Mouse (Mus musculus) left cerebral cortex, postnatal 14 days (tissue): ENCODE data around the gene Vstm4. TPM values are rescaled to one million over a fixed set of nuclear protein-coding genes. Genes with fewer than 3 reads are reported as not detected.

Experiments
- DNase-seq, 2 experiments: peaks; one replicate each; pipeline ENCODE4 v3.0.0; 2021 to 2022; ENCODE audit warnings: low spot score in 2 of 2, mixed read lengths in 1 of 2
- intact Hi-C: fragments of 180-260 bp; cut with DNase I; formaldehyde crosslinking; loops from one replicate; pipeline ENCODE4 v1.15.1; 2025
- long read RNA-seq, 2 experiments: library from polyadenylated mRNA; stranded (forward); transcript quantifications; one replicate each; pipeline ENCODE4 v2.0.0; 2021
- total RNA-seq, 2 experiments: library from RNA; stranded (reverse); gene quantifications; 2 replicates each; pipeline ENCODE4 v1.2.3; 2021

Gene Vstm4
- total RNA-seq, result 1 to 10 TPM; 4.3 to 5.2 TPM
- long read RNA-seq, experiment 1, transcript Vstm4-201 (8 exons, 2,745 nt), result major isoform, 9 of 9 reads
- long read RNA-seq, experiment 1, partial matches to known transcripts, result 0 of 9 reads
- long read RNA-seq, experiment 1, other reads (novel, unspliced or antisense), result 0 of 9 reads
- long read RNA-seq, experiment 2, transcript Vstm4-201 (8 exons, 2,745 nt), result major isoform, 14 of 14 reads
- long read RNA-seq, experiment 2, partial matches to known transcripts, result 0 of 14 reads
- long read RNA-seq, experiment 2, other reads (novel, unspliced or antisense), result 0 of 14 reads

DNA sequence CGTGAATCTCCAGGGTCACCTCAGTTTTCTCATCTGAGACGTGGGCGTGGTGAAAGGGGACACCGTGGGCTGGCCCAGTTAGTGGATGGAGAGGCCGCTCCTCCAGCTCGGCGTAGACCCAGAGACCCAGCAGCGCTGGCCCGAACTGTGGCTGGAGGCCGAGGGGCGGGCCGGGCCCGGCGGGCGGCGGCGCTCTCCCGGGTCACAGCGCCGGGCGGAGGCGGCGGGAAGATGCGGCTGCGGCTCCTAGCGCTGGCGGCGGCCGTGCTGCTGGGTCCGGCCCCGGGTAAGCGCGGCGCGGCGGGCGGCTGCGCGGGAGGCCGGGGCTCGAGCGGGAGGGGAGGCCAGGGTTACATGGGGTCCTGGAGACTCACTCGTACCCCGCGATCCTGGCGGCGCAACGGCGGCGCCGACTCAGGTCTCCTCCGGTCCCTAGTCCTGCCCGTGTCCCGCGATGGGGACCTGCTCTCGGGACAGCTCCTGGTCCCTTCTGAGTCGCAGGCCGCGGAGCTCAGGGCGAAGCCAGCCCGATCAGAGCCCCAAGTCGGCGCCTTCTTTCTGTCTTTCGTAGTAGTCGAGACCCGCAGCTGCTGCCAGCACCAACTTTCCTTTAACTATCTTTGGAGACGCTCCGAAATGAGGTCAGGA is at the start of gene Vstm4:
Gene Vstm4, plus strand, starts transcription at position 76 of the 648 bp plus-strand sequence.
- intact Hi-C loops, result no loop called here
- peak; percentile 15 to 41 for DNase-seq

DNA sequence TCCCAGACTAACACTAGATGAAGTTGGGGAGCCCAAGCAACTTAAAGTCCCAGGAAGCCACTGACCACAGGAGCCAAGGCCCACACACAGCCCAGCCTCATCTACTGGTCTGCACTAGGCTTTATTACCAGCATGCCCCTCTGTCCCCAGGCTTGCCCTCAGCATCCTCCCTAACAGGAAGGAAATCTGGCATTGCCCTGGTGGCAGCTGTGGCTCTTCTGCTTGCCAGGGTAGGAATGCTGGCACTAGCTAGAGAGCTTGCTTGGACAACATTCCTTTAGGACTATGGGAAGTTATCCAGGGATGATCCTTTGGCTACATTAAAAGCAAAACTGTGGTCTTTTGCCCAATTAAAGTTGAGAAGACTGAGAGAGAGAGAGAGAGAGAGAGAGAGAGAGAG is 46.4 kb upstream of the Vstm4 start:
- intact Hi-C loops, result no loop called here

DNA sequence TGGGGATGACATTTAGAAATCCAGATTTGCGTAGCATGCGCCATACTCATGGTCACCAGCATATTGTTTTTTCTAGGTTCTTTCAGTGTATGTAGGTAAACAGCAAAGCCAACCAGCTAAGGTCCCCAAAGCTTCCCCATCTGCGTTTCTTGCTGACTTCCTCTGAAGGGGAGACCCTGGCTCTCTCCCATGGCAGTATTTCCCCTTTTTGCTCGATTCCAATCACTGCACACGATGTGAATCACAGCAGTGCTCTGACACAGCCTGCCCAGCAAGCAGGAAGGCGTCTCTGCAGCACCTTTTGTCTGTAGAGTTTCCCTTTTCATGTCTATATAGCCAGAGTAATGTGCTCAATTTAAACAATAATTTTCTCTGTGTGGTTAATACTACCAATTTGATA is 44.1 kb upstream of the Vstm4 start:
- no peak for DNase-seq
- intact Hi-C loops, result no loop called here

More for the DNA sequence above, 46.4 kb upstream of the Vstm4 start:
- DNase-seq, result no peak

DNA sequence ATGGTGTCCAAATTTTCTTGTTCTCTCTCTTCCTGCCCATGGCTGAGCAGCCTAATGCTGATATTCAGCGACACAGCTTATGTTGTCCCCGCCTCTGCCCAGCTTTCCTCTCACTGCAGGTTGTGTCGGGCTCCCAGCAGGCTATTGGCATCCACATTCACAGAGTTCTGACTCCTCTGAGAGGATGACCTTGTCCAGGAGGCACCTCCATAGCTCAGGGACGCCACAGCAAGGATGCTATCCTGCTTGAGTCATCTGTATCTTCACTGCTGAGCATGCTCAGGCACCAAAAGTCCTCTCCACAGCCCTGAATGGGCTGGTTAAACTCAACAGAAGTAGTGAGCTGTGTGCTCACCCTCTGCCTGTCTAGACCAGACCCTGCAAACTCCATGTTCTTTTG is 41.6 kb upstream of the Vstm4 start:
- intact Hi-C loops, result no loop called here
- DNase-seq, result no peak

GRCm38 (mm10) chr14:32816533-32816932 is 40.0 kb upstream of the Vstm4 start:
- no peak for DNase-seq
- intact Hi-C loops, result no loop called here

DNA sequence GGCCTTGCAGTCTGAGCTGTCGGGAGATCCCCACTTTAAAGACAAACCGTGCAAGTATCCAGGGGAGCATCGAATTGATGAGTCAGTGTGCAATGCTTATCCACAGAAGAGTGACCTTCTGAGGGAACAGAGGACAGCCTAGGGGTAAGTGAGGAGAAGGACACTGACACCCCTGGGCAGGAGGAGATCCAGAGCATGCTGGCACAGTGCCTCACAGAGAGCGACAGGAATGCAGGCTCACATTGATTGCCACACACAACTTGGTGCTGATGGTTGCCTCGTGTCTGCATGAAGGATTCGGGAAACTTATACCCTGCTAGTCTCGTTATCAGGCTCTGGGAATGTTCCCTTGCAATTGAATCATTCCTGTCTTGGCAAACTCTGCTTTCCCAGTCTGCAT is 39.3 kb upstream of the Vstm4 start:
- intact Hi-C loops, result no loop called here
- no peak for DNase-seq

GRCm38 (mm10) chr14:32819297-32819696 is 37.3 kb upstream of the Vstm4 start:
- DNase-seq, result no peak
- intact Hi-C loops, result no loop called here

DNA sequence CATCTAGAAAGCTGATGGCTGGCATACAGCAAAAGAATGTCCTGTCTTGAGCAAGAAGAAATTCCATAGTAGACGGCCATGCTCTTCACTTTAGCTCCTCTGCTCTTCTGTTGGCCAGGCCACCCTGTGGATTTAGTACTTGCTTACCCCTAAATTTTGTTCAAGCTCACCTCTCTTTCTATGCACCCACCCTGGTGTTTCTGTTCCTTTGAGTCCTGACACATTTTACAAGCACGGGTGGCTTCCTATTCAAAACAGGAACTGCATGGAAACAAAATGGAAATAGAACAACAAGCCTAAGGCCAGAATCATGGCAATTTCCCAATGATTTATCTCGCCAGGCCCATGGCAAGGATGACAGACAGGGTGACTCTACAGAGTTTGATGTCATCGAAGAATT is 33.7 kb upstream of the Vstm4 start:
- no peak for DNase-seq
- intact Hi-C loops, result no loop called here

DNA sequence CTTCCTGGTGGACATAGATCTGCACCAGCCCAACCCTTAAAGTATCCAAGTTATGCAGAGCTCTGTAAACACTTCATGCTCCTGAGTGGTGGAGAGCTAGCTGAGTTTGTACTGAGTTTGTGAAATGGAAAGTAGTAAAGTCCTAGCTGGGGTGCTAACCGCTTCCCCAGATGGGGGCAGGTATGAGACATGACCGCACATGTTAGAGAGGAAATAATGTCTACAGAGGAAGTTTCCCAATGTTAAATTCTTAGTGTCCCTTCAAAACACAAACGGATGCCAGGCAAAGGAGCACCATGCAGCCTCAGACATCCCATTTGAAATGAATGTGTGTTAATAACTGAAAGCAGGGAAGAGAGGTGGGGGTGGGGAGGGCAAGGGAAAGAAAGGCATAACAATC is 32.7 kb upstream of the Vstm4 start:
- intact Hi-C loops, result no loop called here

DNA sequence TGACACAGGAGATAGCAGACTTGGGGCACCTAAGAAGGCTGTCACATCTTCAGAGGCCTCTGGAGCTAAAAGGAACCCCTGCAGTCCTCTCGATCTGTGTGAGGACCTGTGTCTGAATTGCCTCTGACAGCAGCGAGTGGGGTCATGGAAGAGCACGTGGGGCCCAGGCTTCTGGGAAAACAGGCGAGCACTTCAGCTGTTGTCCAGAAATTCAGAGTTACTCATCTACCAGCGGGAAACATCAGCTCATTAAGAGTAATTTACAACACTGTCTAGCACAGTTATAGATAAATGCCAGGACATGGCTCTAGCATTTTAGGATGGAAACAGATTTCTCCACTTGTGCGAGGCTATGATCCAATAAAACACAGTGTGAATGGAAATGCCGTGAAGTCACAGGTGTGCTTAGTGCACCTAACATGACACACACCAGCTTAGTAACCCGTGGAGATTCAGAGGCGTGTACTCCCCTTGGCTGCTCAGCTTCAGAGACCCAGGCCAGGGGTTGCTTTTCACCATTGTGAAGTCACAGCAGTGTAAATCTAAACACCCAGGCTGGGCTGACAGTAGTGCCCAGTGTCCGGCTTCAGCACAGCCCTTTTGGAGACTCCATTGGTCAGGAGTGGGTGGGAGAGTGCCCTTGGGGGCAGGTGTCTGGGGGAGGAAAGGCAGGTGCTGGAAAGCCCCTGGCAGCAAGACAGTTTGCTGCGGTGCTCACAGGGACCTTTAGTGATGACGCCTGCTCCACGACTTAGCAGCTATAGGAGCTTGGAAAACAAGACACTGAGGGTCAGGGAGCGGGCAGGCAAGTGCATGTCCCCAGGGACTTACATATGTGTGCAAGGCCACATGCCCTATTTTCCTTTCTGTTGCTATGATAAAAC is 32.0 kb upstream of the Vstm4 start:
- DNase-seq, result no peak
- intact Hi-C loops, result no loop called here

More for the DNA sequence above, 32.7 kb upstream of the Vstm4 start:
- DNase-seq, result no peak

DNA sequence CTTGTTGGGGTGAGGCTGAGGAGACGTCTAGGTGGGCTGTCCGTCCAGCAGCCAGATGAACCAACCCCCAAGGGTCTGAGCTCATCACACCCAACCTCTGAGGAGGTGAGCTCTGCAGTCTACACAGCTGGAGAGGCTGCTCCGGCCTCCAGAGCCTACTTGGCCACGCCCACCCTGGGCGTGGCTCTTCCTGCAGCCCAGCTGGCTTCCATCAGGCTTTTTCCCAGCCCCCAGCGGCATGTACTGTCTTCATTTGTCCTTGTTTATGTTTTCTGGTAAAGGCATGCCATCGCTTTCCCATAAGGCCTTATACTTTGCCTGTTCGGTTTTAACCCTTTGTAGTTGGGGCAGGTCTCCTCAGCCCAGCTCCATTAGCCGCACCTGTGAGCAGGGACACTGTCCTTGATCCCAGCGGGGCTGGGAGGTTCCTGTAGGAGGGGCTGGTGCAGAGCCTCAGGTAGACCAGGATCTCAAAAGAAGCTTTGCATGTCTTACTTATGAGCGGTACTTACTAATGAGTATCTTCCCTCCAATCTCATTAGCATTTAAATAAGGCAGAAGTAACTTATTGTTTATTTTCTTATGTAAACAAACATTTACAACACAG is 31.0 kb upstream of the Vstm4 start:
- no peak for DNase-seq
- intact Hi-C loops, result no loop called here

- no peak for DNase-seq
- intact Hi-C loops, result no loop called here
Observed at GRCm38 (mm10) chr14:32827165-32827564, 29.4 kb upstream of the Vstm4 start.

GRCm38 (mm10) chr14:32827994-32828650 is 28.4 kb upstream of the Vstm4 start:
- no peak for DNase-seq
- intact Hi-C loops, result no loop called here

DNA sequence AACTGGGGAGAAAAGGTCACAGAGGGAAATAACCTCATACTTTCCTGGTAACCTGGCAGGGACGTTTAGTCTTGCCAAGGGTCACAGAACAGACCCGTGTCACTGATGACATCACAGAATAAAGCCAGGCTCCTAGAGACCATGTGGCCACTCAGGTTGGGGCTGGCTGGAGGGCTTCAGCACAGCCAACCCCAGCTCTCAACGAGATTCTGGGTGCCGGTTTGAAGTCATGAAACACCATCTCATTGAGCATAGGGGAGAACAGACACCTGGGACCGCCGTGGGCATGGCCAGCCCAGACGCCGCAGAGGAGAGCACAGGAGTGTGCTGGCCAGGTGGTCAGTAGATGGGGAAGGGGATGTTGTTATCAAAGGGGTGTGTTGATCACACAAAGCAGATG is 22.7 kb upstream of the Vstm4 start, which contains the start of gene Fam170b:
Gene Fam170b, plus strand, starts transcription at position 116 of the 400 bp plus-strand sequence.
- DNase-seq, result no peak
- intact Hi-C loops, result no loop called here

- intact Hi-C loops, result no loop called here
- no peak for DNase-seq
Observed at GRCm38 (mm10) chr14:32835181-32835580, 21.4 kb upstream of the Vstm4 start.

DNA sequence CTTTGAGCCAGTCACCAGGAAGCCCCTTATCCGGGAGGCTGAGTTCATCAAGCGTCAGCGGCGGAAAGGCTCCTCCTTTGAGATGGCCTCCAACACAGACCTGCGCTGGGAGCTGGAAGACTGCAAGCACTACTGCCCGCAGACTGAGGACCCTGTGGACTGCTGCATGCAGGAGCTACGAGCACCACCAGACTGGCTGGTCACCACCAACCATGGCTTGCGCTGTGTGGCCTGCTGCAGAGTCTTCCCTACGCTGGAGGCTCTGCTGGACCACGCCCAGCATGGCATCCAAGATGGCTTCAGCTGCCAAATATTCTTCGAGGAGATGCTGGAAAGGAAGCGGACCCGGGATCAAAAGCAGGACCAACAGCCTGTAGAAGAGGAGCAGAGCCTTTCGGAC is 21.0 kb upstream of the Vstm4 start:
- intact Hi-C loops, result no loop called here
- no peak for DNase-seq

- intact Hi-C loops, result no loop called here
Observed at GRCm38 (mm10) chr14:32836191-32836590, 20.4 kb upstream of the Vstm4 start.

DNA sequence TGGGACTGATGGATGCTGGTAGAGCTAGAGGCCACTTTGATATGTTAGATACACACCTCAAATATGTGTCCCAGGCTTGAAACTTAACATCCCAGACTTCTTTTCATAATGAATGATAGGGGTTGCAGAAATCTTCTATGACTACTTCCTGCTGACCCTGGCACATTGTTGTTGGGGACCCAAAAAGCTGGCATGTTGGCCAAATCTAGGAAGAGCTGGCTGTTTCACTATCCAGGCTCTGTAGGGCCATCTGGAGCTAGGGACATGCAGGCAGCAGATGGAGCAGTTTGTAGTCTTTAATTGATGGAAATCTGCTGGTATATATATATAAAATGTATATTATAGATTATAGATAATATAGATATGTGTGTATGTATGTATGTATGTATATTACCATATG is 14.5 kb upstream of the Vstm4 start:
- no peak for DNase-seq
- intact Hi-C loops, result no loop called here

More at GRCm38 (mm10) chr14:32836191-32836590, 20.4 kb upstream of the Vstm4 start:
- DNase-seq, result no peak

DNA sequence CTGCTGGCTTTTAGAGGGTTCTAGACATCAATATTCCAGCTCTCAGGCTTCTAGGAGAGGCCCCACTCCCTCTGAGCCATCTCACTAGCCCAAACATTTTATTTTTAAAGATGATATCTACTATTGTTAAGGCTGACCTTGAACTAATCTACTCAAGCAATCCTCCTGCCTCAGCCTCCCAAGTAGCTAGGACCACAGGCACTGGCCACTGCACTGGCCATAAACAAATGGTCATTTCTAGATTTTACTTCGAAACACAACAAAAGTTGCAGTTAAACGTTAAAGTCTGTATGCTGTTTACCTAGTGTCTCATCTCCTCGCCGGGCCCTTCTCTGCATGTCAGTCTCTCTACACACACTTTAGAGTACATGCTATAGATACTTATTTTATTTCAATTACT is 2.5 kb upstream of the Vstm4 start:
- DNase-seq, result no peak
- intact Hi-C loops, result no loop called here
